Mouse (Mus musculus): ENCODE results near the gene Adgre5. TPM values are rescaled to one million over a fixed set of nuclear protein-coding genes. Genes with fewer than 3 reads are reported as not detected.

Gene Adgre5
- polyA plus RNA-seq, 1 experiment from 2014 or later: 35.4 TPM

DNA sequence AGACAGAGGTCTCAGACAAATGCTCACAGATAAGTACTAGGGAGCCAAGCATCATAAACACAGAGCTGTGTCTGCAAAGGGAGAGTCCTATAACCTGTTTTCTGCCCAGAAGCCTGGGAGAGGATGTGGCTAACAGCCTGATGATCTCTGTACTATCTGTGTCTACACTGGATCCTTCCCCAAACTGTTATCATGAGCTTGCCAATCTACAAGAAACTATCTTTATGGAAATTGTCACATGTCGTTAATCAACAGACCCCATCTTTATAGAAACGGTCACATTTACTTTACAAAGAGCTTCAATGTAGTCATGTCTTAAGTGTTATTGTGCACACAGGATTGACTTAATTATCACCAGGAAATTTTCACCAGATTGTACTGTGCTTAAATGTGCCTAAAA lies 29.5 kb upstream of the Adgre5 start:
- no peak overlapping the region for H3K9ac ChIP-seq
- no peak overlapping the region for H3K4me3 ChIP-seq (replicated peaks)
- H3K9me3 ChIP-seq (replicated peaks): no peaks in the 10 kb centered on the region; the same call in 1 of the 2 replicates
- WGBS: 86% methylated on average over 2 of the region's 2 CpGs
- H3K4me2 ChIP-seq: no peak overlapping the region
- H3K27ac ChIP-seq: no peak overlapping the region
- no peaks in the 10 kb centered on the region for H3K36me3 ChIP-seq
- ATAC-seq (replicated peaks; ENCODE audit: low FRiP score): no peak
- peaks cover 24% of the 10 kb centered on the region for H3K4me1 ChIP-seq
- no peaks in the 10 kb centered on the region for H3K27me3 ChIP-seq

DNA sequence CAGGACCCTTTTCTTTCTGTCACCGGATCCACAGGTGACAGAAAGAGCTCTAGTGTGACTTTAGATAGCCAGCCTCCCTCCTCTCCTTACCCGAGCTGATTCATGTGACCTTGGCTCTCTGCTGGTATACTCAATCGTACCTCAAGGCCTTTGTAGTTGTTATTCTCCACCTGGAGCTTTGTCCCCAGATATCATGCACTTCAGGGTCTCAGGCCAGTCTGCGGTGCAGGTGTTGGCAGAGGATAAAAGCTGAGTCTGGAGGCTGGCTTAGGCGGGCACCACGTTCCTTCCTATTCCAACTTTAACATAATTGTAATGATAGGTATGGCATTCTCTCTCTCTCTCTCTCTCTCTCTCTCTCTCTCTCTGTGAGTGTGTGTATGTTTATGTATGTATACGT lies 28.6 kb upstream of the Adgre5 start:
- Histone ChIP-seq H3K9me3 (replicated peaks) (no peaks in the 10 kb centered on the region; the same call in 1 of the 2 replicates), H3K27ac (no peak overlapping the region), H3K27me3 (no peaks in the 10 kb centered on the region), H3K36me3 (no peaks in the 10 kb centered on the region), H3K4me2 (no peak overlapping the region), H3K4me3 (replicated peaks) (no peak overlapping the region), H3K9ac (no peak overlapping the region), H3K4me1 (peaks cover 22% of the 10 kb centered on the region)
- 71% methylated on average over 7 of the region's 7 CpGs for WGBS
- ATAC-seq (replicated peaks; ENCODE audit: low FRiP score): no peak

DNA sequence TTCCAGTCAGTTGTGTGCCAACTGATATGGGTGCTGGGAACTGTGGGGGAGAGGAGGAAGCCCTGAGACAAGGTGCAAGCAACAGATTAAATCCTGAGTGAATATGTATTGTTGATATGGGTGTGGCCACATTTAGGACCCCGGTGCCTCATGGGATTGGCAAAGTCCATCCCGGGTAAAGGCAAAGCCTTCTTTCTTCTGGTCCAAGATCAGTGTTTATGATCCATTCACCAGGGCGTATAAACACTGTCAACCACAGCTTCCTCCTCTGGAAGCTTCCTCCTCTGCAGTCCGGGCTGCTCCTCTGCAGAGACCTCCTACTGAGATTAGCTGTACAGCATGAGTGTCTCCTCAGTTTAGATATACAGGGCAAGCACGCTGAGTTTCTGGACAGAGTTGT lies 27.4 kb upstream of the Adgre5 start:
- Histone ChIP-seq H3K9me3 (replicated peaks) (no peaks in the 10 kb centered on the region; the same call in 1 of the 2 replicates), H3K27me3 (no peaks in the 10 kb centered on the region), H3K9ac (no peak overlapping the region), H3K27ac (0 out of 2 replicates have a peak overlapping the region, but pooled peaks have one; percentile 32), H3K36me3 (no peaks in the 10 kb centered on the region), H3K4me3 (replicated peaks) (no peak overlapping the region), H3K4me1 (peaks cover 12% of the 10 kb centered on the region), H3K4me2 (no peak overlapping the region)
- no peak for ATAC-seq (replicated peaks; ENCODE audit: low FRiP score)
- 39% methylated on average over 5 of the region's 5 CpGs for WGBS

DNA sequence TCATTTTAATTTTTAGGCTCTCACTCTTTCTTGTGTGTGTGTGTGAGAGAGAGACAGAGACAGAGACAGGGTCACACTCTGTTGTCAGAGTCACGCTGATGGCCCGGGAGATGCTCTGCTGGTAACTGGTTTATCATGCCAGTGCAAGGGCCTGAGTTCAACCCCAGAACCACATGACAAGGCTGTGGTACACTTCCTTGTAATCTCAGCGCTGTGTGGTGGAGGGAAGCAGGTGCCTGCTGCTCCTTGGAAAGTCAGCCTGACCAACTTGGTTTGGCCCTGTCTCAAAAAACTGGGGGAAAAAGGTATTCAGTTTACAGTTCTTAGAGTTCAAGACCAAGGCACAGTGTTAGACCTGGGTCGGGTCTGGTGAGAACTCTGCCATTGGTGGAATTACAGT lies 26.3 kb upstream of the Adgre5 start:
- Histone ChIP-seq H3K4me1 (peaks cover 1% of the 10 kb centered on the region), H3K4me2 (no peak overlapping the region), H3K36me3 (no peaks in the 10 kb centered on the region), H3K4me3 (replicated peaks) (no peak overlapping the region), H3K27ac (no peak overlapping the region), H3K27me3 (no peaks in the 10 kb centered on the region), H3K9me3 (replicated peaks) (no peaks in the 10 kb centered on the region; the same call in 1 of the 2 replicates), H3K9ac (no peak overlapping the region)
- no peak for ATAC-seq (replicated peaks; ENCODE audit: low FRiP score)
- 87% methylated on average over 4 of the region's 4 CpGs for WGBS

DNA sequence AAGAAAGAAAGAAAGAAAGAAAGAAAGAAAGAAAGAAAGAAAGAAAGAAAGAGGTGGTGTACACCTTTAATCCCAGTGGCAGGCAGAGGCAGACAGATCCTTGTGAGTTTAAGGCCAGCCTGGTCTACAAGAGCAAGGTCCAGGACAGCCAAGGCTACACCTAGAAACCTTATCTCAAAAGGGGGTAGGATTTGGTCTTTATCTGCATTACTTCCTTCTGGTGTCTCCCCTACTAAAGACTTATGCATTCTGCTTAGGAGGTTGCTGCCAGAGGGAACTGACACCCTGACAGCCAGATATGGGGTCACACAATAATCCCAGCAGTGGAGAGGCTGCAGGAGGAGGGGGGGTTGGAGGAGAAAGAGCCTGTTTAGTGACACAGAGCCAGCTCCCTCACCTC lies 24.5 kb upstream of the Adgre5 start:
- ATAC-seq (replicated peaks; ENCODE audit: low FRiP score): no peak
- Histone ChIP-seq H3K4me1 (no peaks in the 10 kb centered on the region), H3K27ac (no peak overlapping the region), H3K4me3 (replicated peaks) (no peak overlapping the region), H3K27me3 (no peaks in the 10 kb centered on the region), H3K9me3 (replicated peaks) (no peaks in the 10 kb centered on the region; the same call in 1 of the 2 replicates), H3K36me3 (no peaks in the 10 kb centered on the region), H3K4me2 (no peak overlapping the region), H3K9ac (no peak overlapping the region)

DNA sequence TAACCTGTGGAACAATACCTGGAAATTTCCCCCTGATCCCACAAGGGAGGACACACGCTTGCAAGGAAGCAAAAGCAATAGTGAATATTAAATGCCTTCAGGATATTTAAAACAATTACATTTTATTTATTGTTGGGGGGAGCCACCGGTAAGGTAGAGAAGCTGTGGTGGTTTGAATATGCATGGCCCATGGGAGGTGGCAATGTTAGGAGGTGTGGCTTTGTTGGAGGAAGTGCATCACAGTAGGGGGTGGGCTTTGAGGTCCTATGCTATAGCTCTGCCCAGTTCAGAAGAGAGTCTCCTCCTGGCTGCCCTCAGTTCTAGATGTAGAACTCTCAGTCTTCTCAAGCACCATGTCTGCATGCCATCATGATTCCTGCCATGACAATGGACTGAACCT lies 23.6 kb upstream of the Adgre5 start:
- H3K9me3 ChIP-seq (replicated peaks): no peaks in the 10 kb centered on the region; the same call in 1 of the 2 replicates
- WGBS: 86% methylated on average over 2 of the region's 2 CpGs
- H3K4me1 ChIP-seq: no peaks in the 10 kb centered on the region
- no peaks in the 10 kb centered on the region for H3K36me3 ChIP-seq
- H3K27ac ChIP-seq: no peak overlapping the region
- no peak overlapping the region for H3K4me3 ChIP-seq (replicated peaks)
- no peak overlapping the region for H3K4me2 ChIP-seq
- no peaks in the 10 kb centered on the region for H3K27me3 ChIP-seq
- H3K9ac ChIP-seq: no peak overlapping the region
- ATAC-seq (replicated peaks; ENCODE audit: low FRiP score): no peak

DNA sequence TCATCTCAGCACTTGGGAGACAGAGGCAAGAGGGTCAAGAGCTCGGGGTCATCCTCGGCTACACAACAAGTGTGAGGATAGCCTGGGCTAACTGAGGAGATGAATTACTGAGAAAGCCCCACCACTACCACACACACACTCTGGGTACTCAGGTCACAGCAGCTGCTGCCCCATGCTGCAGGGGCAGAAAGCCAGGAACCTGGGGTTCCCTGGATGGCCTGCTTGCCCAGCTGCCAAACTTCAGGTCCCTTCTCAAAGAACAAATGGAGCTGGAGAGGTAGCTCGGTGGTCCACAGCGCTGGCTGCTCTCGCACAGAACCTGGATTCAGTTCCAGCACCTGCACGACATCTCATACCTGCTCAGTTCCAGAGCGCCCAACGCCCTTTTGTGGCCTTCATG lies 23.0 kb upstream of the Adgre5 start:
- 97% methylated on average over 8 of the region's 8 CpGs for WGBS
- Histone ChIP-seq H3K27ac (no peak overlapping the region), H3K4me1 (no peaks in the 10 kb centered on the region), H3K36me3 (no peaks in the 10 kb centered on the region), H3K4me3 (replicated peaks) (no peak overlapping the region), H3K9me3 (replicated peaks) (no peaks in the 10 kb centered on the region; the same call in 1 of the 2 replicates), H3K4me2 (no peak overlapping the region), H3K27me3 (no peaks in the 10 kb centered on the region), H3K9ac (no peak overlapping the region)
- ATAC-seq (replicated peaks; ENCODE audit: low FRiP score): no peak

DNA sequence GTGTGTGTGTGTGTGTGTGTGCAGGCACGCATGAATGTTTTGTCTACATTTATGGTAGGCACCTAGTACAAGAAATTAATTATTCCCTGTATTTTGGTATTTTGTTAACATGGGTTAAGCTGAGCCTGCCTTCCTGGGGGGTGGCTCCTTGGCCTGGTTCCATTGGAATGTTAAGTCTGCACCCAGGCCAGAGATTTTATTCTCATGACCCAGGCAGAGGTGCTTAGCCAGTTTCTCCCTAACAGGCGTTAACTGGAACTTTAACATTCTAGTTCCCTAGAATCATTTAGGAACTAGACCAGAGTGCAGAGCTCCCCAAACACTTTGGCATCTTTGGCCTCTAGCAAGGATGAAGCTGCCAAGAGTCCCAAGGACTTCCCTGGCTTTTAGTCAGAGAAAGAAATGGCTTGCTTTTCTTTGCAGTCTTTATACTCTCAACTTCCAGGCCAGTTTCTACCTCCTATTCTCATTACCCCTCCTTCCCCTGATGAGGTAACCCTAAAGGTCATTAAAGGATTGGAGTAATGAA lies 18.2 kb upstream of the Adgre5 start:
- ATAC-seq (replicated peaks; ENCODE audit: low FRiP score): no peak
- Histone ChIP-seq H3K27ac (no peak overlapping the region), H3K9ac (no peak overlapping the region), H3K9me3 (replicated peaks) (no peaks in the 10 kb centered on the region), H3K4me1 (no peaks in the 10 kb centered on the region), H3K36me3 (no peaks in the 10 kb centered on the region), H3K4me2 (no peak overlapping the region), H3K4me3 (replicated peaks) (no peak overlapping the region), H3K27me3 (no peaks in the 10 kb centered on the region)
- WGBS: 76% methylated on average over 2 of the region's 2 CpGs

DNA sequence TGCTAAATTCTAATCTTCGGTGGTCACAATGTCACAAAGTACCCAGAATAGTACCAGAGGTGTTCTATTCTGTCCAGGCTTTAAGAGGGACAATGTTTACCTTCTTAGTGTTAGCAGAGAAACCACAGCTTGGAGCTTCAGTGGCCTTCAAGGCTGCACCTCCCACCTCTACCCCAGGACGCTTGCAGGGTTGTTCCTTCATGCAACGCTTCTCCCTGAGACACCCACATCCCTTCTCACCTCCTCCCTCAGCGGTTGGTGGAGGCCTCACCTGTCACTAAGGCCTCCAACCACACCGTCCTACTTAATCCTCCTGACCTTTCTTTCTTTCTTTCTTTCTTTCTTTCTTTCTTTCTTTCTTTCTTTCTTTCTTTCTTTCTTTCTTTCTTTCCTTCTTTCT lies 17.2 kb upstream of the Adgre5 start:
- 67% methylated on average over 5 of the region's 5 CpGs for WGBS
- H3K27ac ChIP-seq: no peak overlapping the region
- no peak overlapping the region for H3K4me2 ChIP-seq
- no peaks in the 10 kb centered on the region for H3K4me1 ChIP-seq
- no peaks in the 10 kb centered on the region for H3K27me3 ChIP-seq
- H3K4me3 ChIP-seq (replicated peaks): no peak overlapping the region
- no peak for ATAC-seq (replicated peaks; ENCODE audit: low FRiP score)
- no peaks in the 10 kb centered on the region for H3K9me3 ChIP-seq (replicated peaks)
- H3K36me3 ChIP-seq: no peaks in the 10 kb centered on the region
- no peak overlapping the region for H3K9ac ChIP-seq

DNA sequence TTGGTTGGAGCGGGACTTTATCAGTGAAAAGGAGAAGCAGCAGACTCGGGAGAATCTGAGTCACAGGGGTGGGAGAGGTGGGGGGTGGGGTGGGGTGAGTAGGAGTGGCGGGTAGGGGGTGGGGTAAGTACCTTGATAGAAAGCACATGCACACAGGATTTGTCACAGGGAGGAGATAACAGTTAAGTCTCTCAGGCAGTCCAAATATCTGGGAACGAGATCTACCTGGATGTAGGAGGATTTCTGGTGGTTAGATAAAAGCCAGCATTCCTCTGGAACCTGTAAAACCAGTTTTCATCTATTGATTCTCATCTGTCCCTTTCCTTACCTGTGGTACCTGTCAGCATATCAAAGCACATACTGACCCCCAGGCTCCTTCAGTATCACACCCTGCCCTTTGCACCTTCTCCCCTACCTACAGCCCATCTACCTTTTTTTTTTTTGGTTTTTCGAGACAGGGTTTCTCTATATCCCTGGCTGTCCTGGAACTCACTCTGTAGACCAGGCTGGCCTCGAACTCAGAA lies 16.0 kb upstream of the Adgre5 start:
- Histone ChIP-seq H3K4me3 (replicated peaks) (no peak overlapping the region), H3K4me1 (no peaks in the 10 kb centered on the region), H3K4me2 (no peak overlapping the region), H3K27me3 (no peaks in the 10 kb centered on the region), H3K36me3 (no peaks in the 10 kb centered on the region), H3K27ac (no peak overlapping the region), H3K9me3 (replicated peaks) (no peaks in the 10 kb centered on the region), H3K9ac (no peak overlapping the region)
- no peak for ATAC-seq (replicated peaks; ENCODE audit: low FRiP score)
- WGBS: 82% methylated on average over 6 of the region's 6 CpGs

DNA sequence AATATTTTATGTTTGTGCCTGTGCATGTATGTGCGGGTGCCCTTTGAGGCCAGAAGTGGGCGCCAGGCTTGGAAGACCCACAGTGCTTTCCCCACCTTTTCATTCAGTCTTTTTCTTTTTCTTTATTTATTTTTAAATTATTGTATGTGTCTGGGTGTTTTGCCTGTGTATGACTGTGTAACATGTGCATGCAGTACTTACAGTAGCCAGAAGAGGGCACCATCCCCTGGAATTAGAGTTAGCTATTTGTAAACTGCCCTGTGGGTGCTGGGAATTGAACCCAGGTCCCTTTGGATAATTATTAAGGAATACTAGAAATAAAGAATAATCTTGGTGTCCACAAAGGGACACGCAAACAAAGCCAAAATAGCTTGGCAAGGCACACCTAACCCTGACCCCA lies 15.1 kb upstream of the Adgre5 start:
- Histone ChIP-seq H3K36me3 (no peaks in the 10 kb centered on the region), H3K9me3 (replicated peaks) (no peaks in the 10 kb centered on the region), H3K27ac (no peak overlapping the region), H3K9ac (no peak overlapping the region), H3K4me1 (no peaks in the 10 kb centered on the region), H3K27me3 (no peaks in the 10 kb centered on the region), H3K4me2 (no peak overlapping the region), H3K4me3 (replicated peaks) (no peak overlapping the region)
- WGBS: 97% methylated on average over 3 of the region's 3 CpGs
- ATAC-seq (replicated peaks; ENCODE audit: low FRiP score): no peak

DNA sequence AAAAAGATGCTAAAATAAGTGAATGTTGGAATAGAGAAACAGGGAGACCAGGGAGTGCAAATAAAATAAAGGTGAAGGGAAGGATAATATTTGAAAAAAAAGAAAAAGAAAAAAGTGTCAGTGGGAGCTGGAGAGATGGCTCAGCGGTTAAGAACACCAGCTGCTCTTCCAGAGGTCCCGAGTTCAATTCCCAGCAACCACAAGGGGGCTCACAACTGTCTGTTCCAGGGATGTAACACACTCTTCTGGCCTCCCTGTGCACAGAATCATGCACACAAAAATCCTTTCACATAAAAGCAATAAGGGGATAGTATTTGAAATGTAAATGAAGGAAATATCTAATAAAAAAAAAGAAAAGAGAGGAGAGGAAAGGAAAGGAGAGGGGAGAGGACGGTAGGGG lies 13.0 kb upstream of the Adgre5 start:
- H3K27me3 ChIP-seq: 0 out of 2 replicates have a peak, but pooled peaks cover 3% of the 10 kb centered on the region
- no peaks in the 10 kb centered on the region for H3K36me3 ChIP-seq
- WGBS: 50% methylated on average over 3 of the region's 3 CpGs
- no peaks in the 10 kb centered on the region for H3K9me3 ChIP-seq (replicated peaks)
- no peak overlapping the region for H3K9ac ChIP-seq
- no peak overlapping the region for H3K4me3 ChIP-seq (replicated peaks)
- no peak overlapping the region for H3K4me2 ChIP-seq
- no peak overlapping the region for H3K27ac ChIP-seq
- ATAC-seq (replicated peaks; ENCODE audit: low FRiP score): no peak
- peaks cover 4% of the 10 kb centered on the region; the same call in 1 of the 2 replicates for H3K4me1 ChIP-seq

DNA sequence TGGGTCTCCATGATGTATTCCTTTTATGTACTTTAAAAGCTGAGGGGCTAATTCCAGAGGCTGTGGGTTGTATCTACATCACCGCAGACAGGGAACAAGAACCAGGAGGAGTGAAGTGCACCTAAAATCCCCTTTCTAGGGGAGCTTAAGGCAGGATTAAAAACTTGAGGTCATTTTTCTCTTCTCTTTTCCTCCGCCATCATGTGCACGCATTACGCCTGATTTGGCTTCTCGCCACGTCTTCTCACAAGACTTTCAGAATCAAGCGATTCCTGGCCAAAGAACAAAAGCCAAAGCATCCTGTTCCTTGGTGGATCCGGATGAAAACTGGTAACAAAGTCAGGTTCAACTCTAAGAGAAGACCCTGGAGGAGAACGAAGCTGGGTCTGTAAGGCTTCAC lies 8.1 kb upstream of the Adgre5 start:
- Histone ChIP-seq H3K4me2 (no peak overlapping the region), H3K9me3 (replicated peaks) (no peaks in the 10 kb centered on the region), H3K27me3 (peaks cover 14% of the 10 kb centered on the region), H3K36me3 (no peaks in the 10 kb centered on the region), H3K4me1 (peaks cover 21% of the 10 kb centered on the region), H3K27ac (peak overlapping the region; percentile 64; the same call in 1 of the 2 replicates), H3K9ac (no peak overlapping the region), H3K4me3 (replicated peaks) (no peak overlapping the region)
- ATAC-seq (replicated peaks; ENCODE audit: low FRiP score): no peak
- WGBS: 88% methylated on average over 9 of the region's 9 CpGs
